Mouse (Mus musculus): ENCODE results near the gene Auh.

GRCm38 (mm10) chr13:52800091-52800490 is 129.4 kb downstream of the Auh start:
- TF ChIP-seq CTCF (IDR thresholded peaks at IDR 0.05; ENCODE audit: low read depth) (no peak), EP300 (IDR thresholded peaks at IDR 0.05; ENCODE audit: low read depth) (no peak)

Data from heart, postnatal 0 days (tissue).